Mouse (Mus musculus): Measurements from ENCODE around the gene Mki67.
A peak's percentile ranks its signal among the peaks of the same experiment; 100 is the strongest.

Mki67 gene

GRCm38 (mm10) chr7:135664211-135664610 is 52.0 kb downstream of the Mki67 start:
- DNase-seq, result no peak

DNA sequence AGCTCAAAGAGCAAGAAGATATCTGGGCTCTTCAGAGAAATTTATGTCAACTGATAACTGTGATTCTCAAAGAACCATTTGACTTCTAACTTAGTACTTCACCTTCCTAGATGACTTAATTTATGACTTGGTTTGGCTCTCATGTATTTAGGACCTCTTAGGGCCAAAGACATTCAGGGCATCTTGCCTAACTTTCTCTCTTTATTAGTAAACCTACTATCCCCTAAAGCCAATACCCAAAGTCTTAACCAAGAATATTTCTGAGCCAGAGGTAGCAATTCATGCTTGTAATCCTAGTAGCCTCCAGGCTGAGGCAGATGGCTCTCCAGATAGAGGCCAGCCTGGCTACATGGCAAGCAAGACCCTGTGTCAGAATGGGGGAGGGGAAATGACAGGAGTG is 55.8 kb downstream of the Mki67 start:
- no peak for DNase-seq

DNA sequence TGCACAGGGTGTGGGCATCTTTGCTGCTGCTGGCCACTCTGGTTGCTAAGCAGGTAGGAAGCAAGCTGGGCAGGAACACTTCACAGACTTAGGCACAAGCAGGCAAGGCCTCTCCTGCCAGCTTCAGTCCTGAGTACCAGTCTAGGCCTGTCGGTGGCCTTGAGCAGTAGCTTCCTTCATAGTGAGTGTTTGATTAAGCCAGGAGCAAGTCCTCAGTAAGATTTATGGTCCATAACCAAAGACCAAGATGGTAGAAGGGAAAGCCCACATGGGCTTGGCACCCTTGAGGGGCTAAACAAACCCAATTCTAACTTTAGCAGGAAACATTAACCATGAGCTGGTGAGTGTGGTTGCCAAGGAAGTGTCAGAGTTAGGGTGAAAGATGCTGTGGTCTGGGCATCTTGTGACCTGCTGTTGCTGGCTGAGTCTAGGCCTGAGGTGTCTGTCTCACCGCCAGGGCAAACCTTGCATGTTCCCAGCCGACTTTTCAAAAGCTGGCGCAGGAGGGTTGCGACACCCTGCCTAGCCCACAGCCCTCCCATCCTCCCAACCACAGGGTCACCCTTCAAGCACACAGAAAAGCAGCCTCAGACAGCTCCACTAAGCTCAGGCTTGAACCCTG is 56.7 kb downstream of the Mki67 start:
- no peak for DNase-seq

GRCm38 (mm10) chr7:135658150-135658549 is 58.0 kb downstream of the Mki67 start:
- DNase-seq, result no peak

DNA sequence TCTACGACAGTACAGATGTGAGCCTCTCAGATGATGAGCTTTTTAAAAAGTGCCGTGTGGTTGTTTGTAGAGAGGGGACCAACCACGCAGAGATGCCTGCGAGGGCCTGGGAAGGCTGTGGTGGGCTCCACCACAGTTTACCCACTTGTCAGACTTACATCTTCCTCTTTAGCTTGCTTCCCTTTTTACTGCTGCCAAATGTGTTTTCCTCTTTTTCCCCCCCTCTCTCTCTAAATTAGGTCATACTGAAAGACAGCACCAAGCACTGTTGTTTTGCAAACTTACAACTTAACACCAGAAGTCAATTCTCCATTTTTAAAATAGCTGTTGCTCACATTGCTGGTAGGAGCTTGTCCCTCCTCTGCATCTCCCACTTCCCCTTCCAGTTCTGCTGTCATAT is 61.0 kb downstream of the Mki67 start:
- DNase-seq, result no peak

DNA sequence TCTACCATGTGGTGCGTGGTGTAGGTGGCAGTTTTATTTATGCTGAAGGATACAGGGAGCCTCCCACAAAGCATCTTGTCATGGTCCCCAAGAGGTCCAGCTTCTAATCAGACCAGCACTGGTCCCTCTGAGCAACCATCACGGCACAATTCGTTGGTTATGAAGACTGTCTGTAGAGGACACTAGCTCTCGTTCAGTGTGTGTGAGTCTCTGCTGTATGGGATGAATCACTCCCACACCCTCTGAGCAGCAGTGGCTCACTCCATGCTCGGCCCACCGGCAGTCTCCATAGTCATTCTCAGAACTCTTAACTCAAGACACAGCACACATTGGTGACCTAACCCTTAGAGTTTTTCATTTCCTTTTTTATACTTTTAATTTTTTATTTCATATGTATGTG is 61.9 kb downstream of the Mki67 start:
- DNase-seq, result no peak

DNA sequence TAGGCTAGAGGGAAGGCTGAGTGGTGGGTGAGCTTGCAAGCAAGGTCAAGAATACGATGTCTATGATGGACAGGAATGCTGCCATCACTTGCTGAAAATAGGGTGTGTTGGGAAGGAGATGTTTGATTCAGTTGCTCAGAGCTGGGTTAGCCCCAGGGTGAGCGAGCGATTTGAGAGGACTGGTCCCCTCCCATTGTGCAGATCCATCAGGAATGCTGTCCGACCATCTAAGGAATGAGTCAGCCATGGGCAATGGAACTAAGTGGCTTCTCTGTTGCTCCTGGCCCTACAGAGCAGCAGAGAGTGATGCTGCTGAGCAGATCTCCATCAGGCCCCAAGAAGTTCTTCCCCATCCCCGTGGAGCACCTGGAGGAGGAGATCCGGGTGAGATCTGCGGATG is 62.6 kb downstream of the Mki67 start:
- DNase-seq, result no peak

DNA sequence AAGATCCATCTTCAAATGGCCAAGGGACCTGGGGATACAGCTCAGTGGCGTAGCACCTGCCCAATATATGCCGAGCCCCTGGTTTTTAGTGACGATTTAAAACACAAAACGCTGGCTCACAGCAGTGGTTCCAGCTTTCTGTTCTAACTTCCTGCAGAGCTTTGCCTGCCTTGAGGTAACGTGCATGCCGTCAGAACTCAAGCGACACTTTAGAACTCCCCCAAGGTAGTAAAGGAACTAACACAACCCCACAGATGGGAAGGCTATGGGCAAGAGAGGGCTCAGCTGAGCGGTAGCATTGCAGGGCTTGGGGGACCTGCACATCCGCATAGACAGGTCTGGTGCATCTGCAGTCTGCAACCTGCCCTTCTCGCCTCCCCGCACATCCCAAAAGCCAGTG is 63.4 kb downstream of the Mki67 start:
- no peak for DNase-seq

GRCm38 (mm10) chr7:135651831-135652511 is 64.2 kb downstream of the Mki67 start:
- peak; percentile 45 to 56 for DNase-seq

DNA sequence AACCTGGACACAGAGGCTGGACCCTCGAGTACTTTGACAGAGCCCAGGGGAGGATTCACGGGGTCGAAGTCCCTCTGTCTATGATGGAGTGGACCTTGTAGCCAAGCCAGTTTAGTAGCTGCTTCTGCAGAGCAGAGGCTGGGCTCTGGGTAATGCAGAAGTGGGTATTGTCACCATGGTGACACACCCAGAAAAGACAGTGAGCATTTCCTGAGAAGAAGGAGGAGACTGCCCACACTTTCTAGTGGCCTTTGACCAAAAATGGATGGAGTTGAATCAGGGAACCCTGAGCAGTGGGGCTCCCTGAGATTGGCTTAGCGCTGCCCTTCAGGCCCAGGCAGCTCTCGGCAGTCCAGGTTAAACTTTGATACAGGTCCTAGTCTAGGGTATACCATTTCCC is 66.1 kb downstream of the Mki67 start:
- DNase-seq, result no peak

GRCm38 (mm10) chr7:135649306-135649705 is 66.9 kb downstream of the Mki67 start:
- DNase-seq, result no peak

DNA sequence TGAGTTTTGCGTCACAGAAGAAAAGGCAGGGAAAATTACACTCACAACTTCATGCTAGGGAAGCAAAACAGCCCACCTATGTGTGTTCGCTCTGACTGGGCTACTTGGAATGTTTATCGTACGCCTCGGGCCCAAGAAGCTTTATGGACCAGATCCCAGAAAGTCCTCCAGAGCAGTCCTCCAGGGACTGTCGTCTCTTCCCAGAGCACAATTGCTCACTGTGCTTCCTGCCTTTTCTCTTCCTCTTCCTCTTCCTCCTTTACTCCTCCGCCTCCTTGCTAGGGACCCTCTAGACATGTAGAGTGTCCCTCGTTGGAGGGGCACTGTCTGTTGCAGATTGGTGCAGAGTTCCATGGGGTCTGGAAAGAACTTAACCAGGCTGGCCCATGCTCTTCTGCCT is 67.3 kb downstream of the Mki67 start:
- no peak for DNase-seq

DNA sequence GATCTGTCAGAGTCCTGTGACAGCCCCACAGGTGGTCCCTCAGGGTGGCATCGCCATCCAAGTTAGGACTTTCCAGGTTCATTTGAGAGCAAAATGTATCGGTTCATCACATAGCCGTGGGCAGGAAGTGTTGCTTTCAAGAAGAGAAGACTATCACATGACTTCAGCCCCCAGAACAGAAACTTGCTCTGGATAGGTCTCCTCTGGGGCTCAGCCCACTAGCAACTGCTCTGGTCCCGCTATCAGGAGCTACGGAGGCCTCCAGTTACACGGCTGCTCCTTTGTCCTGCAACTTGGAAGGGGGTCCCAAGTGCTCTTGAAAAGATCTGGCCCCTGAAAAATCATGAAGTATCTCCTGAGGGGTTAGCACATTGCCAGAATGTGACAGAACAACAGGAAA is 69.2 kb downstream of the Mki67 start:
- no peak for DNase-seq

DNA sequence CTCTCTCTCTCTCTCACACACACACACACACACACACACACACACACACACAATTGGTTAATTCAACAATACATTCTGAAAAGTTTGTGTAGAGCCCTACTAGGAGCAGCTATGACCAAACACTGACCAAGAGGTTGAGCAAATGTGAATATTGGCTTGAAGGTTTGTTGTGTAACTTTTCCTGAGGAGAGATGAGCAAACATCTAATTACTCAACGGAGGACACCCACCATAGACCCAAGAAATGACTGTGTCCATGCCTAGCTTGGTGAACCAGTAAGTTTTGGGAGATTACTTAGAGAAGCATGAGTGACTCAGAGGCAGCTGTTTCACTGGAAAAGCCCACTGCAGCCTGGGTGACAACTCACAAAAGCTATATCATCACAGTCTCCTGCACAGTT is 71.7 kb downstream of the Mki67 start:
- DNase-seq, result no peak

- DNase-seq, result peak in 1 of 2 experiments; percentile 35
Measured at GRCm38 (mm10) chr7:135641698-135642507, 74.3 kb downstream of the Mki67 start.
